Mouse (Mus musculus) hindbrain, embryonic 10.5 days (tissue): ENCODE measurements around the gene Hgd. TPM values are rescaled to one million over a fixed set of nuclear protein-coding genes. Genes with fewer than 3 reads are reported as not detected.

Source experiments
- DNase-seq: peaks from one replicate; pipeline ENCODE4 v3.0.0-alpha.2; 2017; ENCODE audit warnings: low spot score
- H3K27ac ChIP-seq: fragments of 300-500 bp; sonication (generic); 2 replicates; pipeline ENCODE4 v1.5.1; 2016; ENCODE audit warnings: mild to moderate bottlenecking, moderate library complexity
- H3K27me3 ChIP-seq: fragments of 300-500 bp; sonication (generic); 2 replicates; pipeline ENCODE4 v1.6.1; 2016; ENCODE audit warnings: mild to moderate bottlenecking; ENCODE audit not compliant: poor library complexity, insufficient read depth, severe bottlenecking
- H3K36me3 ChIP-seq: fragments of 300-500 bp; sonication (generic); 2 replicates; pipeline ENCODE4 v1.6.1; 2016; ENCODE audit warnings: mild to moderate bottlenecking, moderate library complexity
- H3K4me1 ChIP-seq: fragments of 300-500 bp; sonication (generic); replicated peaks from 2 replicates; pipeline ENCODE4 v1.6.1; 2016; ENCODE audit warnings: mild to moderate bottlenecking
- H3K4me3 ChIP-seq: fragments of 300-500 bp; sonication (generic); 2 replicates; pipeline ENCODE4 v1.5.1; 2016; ENCODE audit warnings: mild to moderate bottlenecking, moderate library complexity
- H3K9me3 ChIP-seq: fragments of 300-500 bp; sonication (generic); 2 replicates; pipeline ENCODE4 v1.6.1; 2016; ENCODE audit warnings: mild to moderate bottlenecking, moderate library complexity
- WGBS: fragments of 180-500 bp; shearing (Covaris S2); methylation state at CpG from one replicate; pipeline ENCODE4 v1.1.7; 2016; 5-methylcytosine and 5-hydroxymethylcytosine counted together
- polyA plus RNA-seq: library from polyadenylated mRNA; unstranded; fragments of >200 nt; fragmentation: Nextera tagmentation; extraction: Ambion mirVana; gene quantifications from 2 replicates; pipeline ENCODE4 v1.2.1, GENCODE M21; 2016

Gene Hgd
- 0.12 TPM in 1 of 2 replicates, not detected in the other for polyA plus RNA-seq

DNA sequence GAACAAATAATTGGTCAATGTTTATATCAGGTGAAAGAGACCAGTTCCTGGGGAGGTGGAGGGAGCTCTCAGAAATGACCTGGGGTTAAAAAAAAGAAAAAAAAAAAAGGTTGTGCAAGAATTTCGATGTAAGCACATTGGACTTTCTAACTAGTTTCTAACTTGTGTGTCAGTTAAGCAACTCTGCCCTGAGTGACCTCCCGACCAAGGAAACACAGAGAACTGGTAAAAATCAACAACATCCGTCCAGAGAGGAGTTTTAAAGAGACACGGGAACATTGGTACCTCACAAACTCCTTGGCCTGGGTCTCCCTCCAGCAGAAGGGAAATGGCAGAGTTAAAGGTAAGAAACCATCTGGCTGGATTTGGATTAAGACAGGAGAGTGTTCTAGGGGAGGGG lies at the start of gene Hgd:
Gene Hgd (plus strand): TSS at position 160 of the 400 bp plus-strand sequence.
- Histone ChIP-seq H3K27ac (peak within 1 kb of the TSS; percentile 59; the same call in 1 of the 2 replicates), H3K36me3 (no peaks in the 10 kb centered on the region), H3K9me3 (no peaks in the 10 kb centered on the region), H3K27me3 (no peaks in the 10 kb centered on the region), H3K4me1 (peaks cover 43% of the 10 kb centered on the region), H3K4me3 (no peak within 1 kb of the TSS)
- DNase-seq: no peak
- WGBS: 76% methylated on average over 4 of the region's 4 CpGs

DNA sequence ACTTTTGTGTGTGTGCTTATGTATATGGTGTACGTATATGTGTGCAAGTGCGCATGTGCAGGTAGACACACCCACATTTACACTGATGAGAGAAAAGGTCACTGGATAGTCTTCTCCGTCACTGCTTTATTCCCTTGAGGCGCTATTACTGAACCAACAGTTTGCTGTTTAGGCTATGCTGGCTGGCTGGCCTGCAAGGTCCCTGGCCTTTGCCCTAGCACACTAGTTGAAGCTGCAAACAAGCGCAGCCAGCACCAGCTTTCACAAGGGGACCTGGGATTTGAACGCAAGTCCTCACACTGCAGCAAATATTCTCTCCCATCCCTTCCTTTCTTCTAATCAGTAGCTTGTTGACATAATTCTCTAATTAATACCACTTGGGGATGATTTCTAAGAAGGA lies 49.8 kb upstream of the Hgd start:
- Histone ChIP-seq H3K27me3 (no peaks in the 10 kb centered on the region), H3K9me3 (no peaks in the 10 kb centered on the region), H3K4me1 (no peaks in the 10 kb centered on the region), H3K27ac (no peak overlapping the region), H3K36me3 (peaks cover 72% of the 10 kb centered on the region), H3K4me3 (no peak overlapping the region)
- 89% methylated on average over 6 of the region's 6 CpGs for WGBS
- DNase-seq: no peak

DNA sequence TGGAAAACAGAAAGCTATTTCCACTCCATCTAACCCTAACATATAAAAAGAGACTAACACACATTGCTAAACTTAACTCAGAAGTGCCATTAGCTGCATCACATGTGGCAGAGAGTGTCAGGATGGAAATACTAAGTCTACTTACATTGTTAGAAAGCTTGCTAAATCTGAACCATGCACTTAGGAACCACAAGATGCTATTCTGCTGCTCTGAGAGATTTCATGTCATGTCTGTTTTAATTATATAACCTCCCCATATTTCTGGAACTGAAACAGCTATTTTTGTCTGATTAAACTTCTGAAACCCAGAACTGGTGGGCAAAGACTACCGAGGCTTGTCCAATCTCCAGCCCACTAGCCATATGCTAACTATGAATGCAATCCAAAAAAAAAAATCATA lies 47.9 kb upstream of the Hgd start:
- H3K27me3 ChIP-seq: no peaks in the 10 kb centered on the region
- WGBS: 96% methylated on average over 1 of the region's 1 CpGs
- H3K27ac ChIP-seq: no peak overlapping the region
- H3K4me1 ChIP-seq: no peaks in the 10 kb centered on the region
- no peaks in the 10 kb centered on the region for H3K9me3 ChIP-seq
- H3K36me3 ChIP-seq: peaks cover 64% of the 10 kb centered on the region
- no peak overlapping the region for H3K4me3 ChIP-seq
- no peak for DNase-seq

DNA sequence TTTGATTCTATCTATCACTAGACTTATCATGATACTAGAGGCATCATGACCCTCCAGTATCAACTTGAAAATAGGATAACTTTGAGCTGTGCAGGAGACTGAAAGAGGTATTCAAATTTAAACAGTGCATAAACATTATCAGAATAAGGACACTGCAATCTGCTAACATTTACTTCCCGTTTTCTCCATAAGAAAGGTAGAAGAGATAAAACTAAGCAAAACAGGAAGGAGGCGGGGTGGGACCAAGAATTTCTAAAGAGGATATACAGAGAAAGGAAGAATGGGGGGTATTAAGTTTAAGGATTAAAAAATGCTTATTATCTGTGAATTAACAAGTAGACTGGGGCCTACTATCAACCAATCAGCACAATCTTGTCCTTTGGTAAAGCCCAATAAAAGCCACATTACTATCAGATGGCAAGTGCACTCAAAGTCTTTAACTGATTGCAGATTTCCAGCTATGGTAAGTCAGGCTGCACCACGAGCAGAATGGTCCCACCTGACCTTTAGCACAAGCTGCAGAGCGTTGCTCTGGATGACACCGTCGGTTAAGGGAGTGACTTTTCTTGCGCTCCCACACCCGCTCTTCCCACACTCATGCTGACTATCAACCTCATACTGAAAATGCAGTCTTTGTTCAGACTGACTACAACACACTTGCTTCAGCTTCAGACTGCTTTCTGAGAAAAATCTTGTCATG lies 46.4 kb upstream of the Hgd start:
- no peak overlapping the region for H3K27ac ChIP-seq
- no peak overlapping the region for H3K4me3 ChIP-seq
- no peaks in the 10 kb centered on the region for H3K9me3 ChIP-seq
- H3K27me3 ChIP-seq: no peaks in the 10 kb centered on the region
- DNase-seq: no peak
- peaks cover 11% of the 10 kb centered on the region for H3K4me1 ChIP-seq
- peaks cover 59% of the 10 kb centered on the region for H3K36me3 ChIP-seq
- WGBS: 90% methylated on average over 8 of the region's 8 CpGs

DNA sequence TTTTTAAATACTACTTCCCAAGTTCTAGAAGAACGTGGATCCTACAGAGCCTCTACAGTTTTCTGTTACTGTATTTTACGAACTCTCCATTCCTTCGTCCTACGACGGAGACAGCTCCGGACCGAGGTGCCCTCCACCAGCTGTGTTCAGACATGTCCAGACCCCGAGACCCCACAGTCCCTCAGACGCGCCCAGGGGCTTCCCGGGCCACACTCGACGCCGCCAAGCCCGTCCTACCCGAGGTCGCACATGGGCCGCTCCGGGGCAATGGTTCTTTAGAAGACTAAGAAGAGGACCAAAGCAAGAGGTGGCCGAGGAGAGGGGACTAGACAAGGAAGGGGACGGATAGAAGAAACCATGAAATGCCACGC lies 40.7 kb upstream of the Hgd start:
- under 1% methylated on average over 22 of the region's 22 CpGs for WGBS

DNA sequence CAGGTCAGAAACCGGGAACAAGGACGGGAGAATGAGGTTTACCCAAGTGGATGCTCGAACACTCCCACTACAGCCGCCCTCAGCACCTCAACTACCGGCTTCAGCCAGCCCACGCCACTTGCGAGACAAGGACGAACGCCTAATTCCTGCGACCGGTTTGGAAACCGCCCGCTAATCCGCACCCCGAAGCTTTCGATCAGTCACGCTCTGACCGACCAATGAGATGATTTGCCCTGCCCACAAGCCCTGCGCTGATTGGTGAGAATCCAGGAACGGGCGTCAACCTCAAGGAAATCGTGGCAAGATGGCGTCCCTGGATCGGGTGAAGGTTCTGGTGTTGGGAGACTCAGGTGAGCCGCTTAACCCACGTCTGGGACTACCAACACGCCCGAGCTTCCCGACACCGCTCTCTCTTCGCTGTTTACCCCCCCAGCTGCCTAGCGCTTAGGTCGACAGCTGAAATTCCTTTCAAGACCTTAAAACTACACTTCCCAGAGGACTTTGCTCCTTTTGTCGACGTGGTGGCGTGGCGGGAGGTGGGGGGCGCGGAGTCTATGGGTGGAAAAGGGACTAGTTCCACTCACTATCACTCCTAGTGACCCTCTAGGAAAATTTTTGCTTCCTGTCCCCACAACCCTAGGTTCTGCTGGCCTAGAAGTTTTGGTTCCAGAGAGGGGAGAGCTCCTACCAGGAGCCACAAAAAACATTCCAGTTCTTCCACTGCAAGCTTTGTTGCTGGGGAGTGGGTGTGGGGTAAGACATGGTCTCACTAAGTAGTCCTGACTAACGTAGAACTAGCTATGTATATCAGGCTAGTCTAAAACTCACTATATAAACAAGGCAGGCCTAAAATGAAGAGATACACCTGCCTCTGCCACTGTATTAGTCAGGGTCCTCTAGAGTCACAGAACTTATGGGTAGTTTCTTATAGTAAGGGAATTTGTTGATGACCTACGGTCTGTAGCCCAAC lies 40.1 kb upstream of the Hgd start, which contains the start of the genes Gtf2e1 and Rabl3:
Gene Gtf2e1 (minus strand): TSS at position 179 of the 970 bp plus-strand sequence.
Gene Rabl3 (plus strand): TSS at position 275 of the 970 bp plus-strand sequence.
- peaks cover 20% of the 10 kb centered on the region for H3K36me3 ChIP-seq
- WGBS: 2% methylated on average over 41 of the region's 41 CpGs

More for the DNA sequence above, 40.7 kb upstream of the Hgd start:
- H3K27me3 ChIP-seq: no peaks in the 10 kb centered on the region
- H3K27ac ChIP-seq: peak overlapping the region; percentile 99
- H3K9me3 ChIP-seq: no peaks in the 10 kb centered on the region
- peaks cover 27% of the 10 kb centered on the region for H3K36me3 ChIP-seq
- H3K4me1 ChIP-seq: peaks cover 23% of the 10 kb centered on the region
- DNase-seq: no peak
- peak overlapping the region; percentile 90 for H3K4me3 ChIP-seq

DNA sequence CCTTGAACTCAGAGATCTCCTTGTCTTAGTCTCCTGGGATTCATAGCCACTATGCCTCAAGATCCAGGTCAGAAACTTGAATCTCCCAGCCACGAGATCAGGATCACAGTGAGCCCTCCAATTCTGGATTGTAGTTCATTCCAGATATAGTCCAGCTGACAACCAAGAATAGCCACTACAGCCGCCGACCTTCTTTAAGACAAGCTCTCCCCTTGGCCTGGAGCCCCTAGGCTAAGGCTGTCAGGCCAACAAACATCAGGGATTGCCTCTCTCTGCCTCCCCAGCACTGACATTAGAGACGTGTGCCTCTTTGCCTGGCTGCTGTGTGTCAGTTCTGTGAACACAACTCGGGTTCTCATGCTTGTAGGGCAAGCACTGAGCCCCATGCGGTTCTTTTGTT lies 39.2 kb upstream of the Hgd start:
- H3K36me3 ChIP-seq: peaks cover 12% of the 10 kb centered on the region
- no peak for DNase-seq
- no peaks in the 10 kb centered on the region for H3K27me3 ChIP-seq
- 87% methylated on average over 6 of the region's 6 CpGs for WGBS
- H3K27ac ChIP-seq: peak overlapping the region; percentile 99
- H3K9me3 ChIP-seq: no peaks in the 10 kb centered on the region
- H3K4me1 ChIP-seq: peaks cover 23% of the 10 kb centered on the region
- H3K4me3 ChIP-seq: peak overlapping the region; percentile 90

More for the DNA sequence above, 40.1 kb upstream of the Hgd start, which contains the start of the genes Gtf2e1 and Rabl3:
- Histone ChIP-seq H3K4me3 (peak within 1 kb of the TSS; percentile 90), H3K9me3 (no peaks in the 10 kb centered on the region), H3K27me3 (no peaks in the 10 kb centered on the region), H3K4me1 (peaks cover 23% of the 10 kb centered on the region), H3K27ac (peak within 1 kb of the TSS; percentile 99)
- peak; percentile 96 for DNase-seq

DNA sequence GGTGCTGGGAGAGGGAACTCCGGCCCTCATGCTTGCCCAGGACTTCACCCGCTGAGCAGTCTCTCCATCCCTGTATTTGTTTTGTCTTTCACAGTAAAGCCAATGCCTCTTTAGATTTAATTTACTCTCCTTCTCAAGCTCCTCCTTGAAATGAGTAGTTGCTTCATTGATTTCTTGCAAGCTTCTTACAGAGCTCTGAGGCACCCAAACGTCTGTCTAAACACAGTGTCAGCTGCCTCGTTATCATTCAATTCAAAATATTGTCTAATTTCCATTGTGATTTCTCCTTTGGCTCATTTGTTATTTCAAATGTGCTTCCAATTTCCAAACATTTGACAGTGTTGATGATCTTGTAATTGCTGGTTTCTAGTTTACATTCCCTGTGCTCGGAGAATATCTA lies 33.6 kb upstream of the Hgd start:
- H3K9me3 ChIP-seq: no peaks in the 10 kb centered on the region
- DNase-seq: no peak
- H3K4me1 ChIP-seq: 0 out of 2 replicates have a peak, but pooled peaks cover 12% of the 10 kb centered on the region
- no peak overlapping the region for H3K4me3 ChIP-seq
- 87% methylated on average over 5 of the region's 5 CpGs for WGBS
- peaks cover 10% of the 10 kb centered on the region for H3K36me3 ChIP-seq
- H3K27ac ChIP-seq: no peak overlapping the region
- H3K27me3 ChIP-seq: no peaks in the 10 kb centered on the region

DNA sequence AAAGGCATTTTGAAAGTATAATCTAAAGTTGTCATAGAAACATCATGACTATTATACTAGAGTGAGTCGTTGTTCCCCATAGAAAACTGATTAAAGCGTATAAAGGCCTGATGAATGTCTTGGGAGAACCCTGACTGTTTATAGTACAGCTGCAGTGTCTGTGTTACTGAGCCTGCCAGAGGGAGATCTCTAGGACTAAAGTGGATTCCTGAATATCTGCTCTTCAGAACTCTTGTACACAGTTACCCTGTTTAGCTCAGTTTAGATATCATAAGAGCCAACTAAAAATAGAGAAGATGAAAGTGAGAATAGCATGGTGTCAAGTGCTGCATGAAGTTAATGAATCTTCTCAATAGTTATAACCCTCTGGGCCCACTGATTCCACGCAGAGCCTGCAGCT lies 29.7 kb upstream of the Hgd start:
- WGBS: 68% methylated on average over 3 of the region's 3 CpGs
- H3K27me3 ChIP-seq: no peaks in the 10 kb centered on the region
- DNase-seq: no peak

DNA sequence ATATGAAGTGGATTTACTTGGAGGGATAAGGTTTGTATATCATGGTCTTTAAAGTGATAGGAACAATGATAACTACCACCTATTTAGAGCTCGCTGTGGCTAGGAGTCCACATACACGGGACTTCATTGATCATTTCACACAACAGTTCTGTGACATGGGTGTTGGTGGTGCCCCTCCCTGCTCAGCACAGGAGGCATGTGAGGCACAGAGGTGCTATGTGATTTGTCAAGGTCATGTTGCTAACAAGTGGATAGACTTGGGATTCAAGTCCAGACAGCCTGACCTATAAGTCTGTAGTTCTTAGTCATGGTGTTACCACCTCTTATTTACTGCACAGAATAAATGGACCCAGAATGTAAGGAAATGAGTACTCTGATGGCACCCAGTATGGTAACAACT lies 29.0 kb upstream of the Hgd start:
- Histone ChIP-seq H3K4me1 (0 out of 2 replicates have a peak, but pooled peaks cover 12% of the 10 kb centered on the region), H3K27ac (no peak overlapping the region; the same call in 1 of the 2 replicates), H3K9me3 (no peaks in the 10 kb centered on the region), H3K4me3 (no peak overlapping the region), H3K27me3 (no peaks in the 10 kb centered on the region), H3K36me3 (0 out of 2 replicates have a peak, but pooled peaks cover 2% of the 10 kb centered on the region)
- DNase-seq: no peak
- 86% methylated on average over 2 of the region's 2 CpGs for WGBS

More for the DNA sequence above, 29.7 kb upstream of the Hgd start:
- 0 out of 2 replicates have a peak, but pooled peaks cover 2% of the 10 kb centered on the region for H3K36me3 ChIP-seq
- H3K27ac ChIP-seq: no peak overlapping the region
- H3K4me3 ChIP-seq: no peak overlapping the region
- H3K9me3 ChIP-seq: no peaks in the 10 kb centered on the region
- 0 out of 2 replicates have a peak, but pooled peaks cover 12% of the 10 kb centered on the region for H3K4me1 ChIP-seq

DNA sequence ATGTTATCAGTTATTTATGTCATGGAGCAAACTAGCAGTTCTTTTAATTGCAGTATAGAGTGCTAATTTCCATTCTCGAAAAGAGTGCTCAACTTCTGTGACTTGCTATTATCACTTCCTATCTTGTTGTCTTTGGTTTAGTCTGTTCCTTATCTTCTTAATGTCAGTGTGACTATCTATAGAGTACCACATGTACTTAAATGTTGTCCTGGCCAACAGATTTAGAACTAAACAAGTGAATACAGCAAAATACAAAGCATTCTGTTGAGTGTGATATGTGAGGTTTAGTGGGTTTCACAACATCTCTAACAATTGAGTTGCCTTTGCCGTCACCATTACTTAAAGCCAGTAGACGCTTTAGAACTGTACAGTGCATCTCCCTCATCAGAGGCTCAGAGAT lies 27.1 kb upstream of the Hgd start:
- Histone ChIP-seq H3K9me3 (no peaks in the 10 kb centered on the region), H3K4me1 (0 out of 2 replicates have a peak, but pooled peaks cover 9% of the 10 kb centered on the region), H3K27ac (no peak overlapping the region), H3K36me3 (peaks cover 12% of the 10 kb centered on the region), H3K4me3 (no peak overlapping the region), H3K27me3 (no peaks in the 10 kb centered on the region)
- 94% methylated on average over 3 of the region's 3 CpGs for WGBS
- DNase-seq: no peak

DNA sequence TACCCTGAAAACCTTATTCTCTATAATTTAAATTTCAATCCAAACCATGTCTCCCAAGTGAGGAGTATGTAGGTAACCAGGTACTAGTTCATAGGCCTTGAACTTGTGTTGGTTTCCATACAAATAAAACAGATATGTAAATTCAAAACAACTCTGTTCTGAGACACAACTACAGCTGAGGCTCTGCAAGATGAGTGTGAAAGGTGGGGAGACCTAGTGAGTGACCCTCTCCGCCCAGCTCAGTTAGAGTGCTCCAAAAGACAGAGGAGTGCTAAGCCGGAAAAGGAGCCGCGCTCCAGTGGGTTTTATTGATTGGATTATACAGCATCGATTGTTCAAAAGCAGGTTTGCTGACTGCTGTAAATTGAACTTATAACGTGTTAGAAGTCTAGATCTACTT lies 17.5 kb upstream of the Hgd start:
- Histone ChIP-seq H3K27ac (no peak overlapping the region), H3K27me3 (no peaks in the 10 kb centered on the region), H3K4me3 (no peak overlapping the region), H3K9me3 (no peaks in the 10 kb centered on the region), H3K4me1 (0 out of 2 replicates have a peak, but pooled peaks cover 4% of the 10 kb centered on the region), H3K36me3 (peaks cover 33% of the 10 kb centered on the region)
- 72% methylated on average over 6 of the region's 6 CpGs for WGBS
- no peak for DNase-seq
